Mouse (Mus musculus): ENCODE measurements around the gene Rgs18. TPM values are rescaled to one million over a fixed set of nuclear protein-coding genes. Genes with fewer than 3 reads are reported as not detected.

Rgs18 gene
- 0.42 and 0.47 TPM in 2 replicates for polyA plus RNA-seq (2015; fragmentation: Nextera tagmentation; extraction: Ambion mirVana)

DNA sequence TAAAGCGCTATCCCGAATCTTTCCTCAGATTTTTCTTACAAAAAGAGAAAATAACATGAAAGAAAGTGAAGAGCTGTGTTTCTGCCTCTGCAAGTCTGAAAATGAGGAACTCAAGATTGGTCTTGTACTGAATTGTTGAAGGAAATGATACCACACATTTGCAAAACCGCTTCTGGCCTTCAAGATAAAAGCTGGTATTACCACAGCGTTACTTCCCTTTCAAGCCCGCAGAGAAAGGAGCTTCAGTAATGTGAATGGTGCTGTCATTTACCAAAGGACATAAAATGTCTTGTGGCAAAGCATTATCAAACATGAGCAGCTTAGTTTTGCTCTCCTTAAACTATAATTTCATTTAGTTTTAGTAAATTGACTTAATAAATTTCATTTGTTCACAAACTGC lies at the start of gene Rgs18:
Rgs18 (minus strand) TSS at position 105 of the 400 bp plus-strand sequence.
- H3K4me3 ChIP-seq: no peak within 1 kb of the TSS
- no peaks in the 10 kb centered on the region for H3K9me3 ChIP-seq
- WGBS: 87% methylated on average over 5 of the region's 5 CpGs
- ATAC-seq (ENCODE audit: low FRiP score, low read depth): no peak
- H3K36me3 ChIP-seq: no peaks in the 10 kb centered on the region
- no peak within 1 kb of the TSS for H3K4me2 ChIP-seq
- H3K27me3 ChIP-seq: no peaks in the 10 kb centered on the region
- H3K4me1 ChIP-seq (replicated peaks): no peaks in the 10 kb centered on the region
- H3K9ac ChIP-seq: no peak within 1 kb of the TSS
- H3K27ac ChIP-seq (replicated peaks): no peak within 1 kb of the TSS

DNA sequence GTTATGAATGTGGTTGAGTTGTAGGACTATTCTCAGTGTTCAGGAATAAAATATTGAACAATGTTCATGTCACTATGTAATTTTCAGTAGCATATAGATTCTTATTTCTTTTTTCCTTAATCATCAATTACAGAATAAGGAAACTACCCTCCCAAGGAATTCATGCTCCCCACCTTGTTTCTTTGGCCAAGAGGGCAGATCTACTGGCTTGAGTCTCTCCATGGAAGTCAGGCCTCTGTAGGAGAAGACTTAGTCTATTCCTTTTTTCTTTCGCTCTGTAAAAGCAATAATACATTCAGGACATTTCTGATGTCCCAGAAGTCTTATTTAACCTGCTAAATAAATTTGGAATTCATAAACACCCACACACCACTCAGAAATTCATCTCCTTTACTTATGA lies 841 bp downstream of the Rgs18 start:
- H3K9me3 ChIP-seq: no peaks in the 10 kb centered on the region

DNA sequence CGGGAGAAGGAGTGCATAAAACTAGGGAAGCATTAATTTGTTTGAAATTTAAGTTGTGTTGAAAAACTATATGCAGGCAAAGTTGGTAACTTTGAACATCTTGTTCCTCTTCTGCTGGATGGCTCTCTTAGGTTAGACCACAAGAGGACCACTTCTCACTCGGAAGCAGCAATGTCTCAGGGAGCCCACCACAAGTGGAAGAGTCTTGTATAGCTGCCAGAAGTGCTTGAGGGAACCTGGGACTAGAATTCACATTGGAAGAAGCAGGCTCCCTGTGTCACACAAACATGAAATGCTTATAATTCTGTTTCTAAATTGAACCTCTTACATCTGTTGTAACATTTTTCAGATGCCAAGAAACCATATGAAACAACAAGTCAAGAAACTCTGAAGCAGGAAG lies 9.0 kb downstream of the Rgs18 start:
- H3K27me3 ChIP-seq: no peaks in the 10 kb centered on the region
- no peaks in the 10 kb centered on the region for H3K4me1 ChIP-seq (replicated peaks)
- no peak overlapping the region for H3K4me2 ChIP-seq
- H3K9ac ChIP-seq: no peak overlapping the region
- no peaks in the 10 kb centered on the region for H3K9me3 ChIP-seq
- H3K4me3 ChIP-seq: no peak overlapping the region
- H3K27ac ChIP-seq (replicated peaks): no peak overlapping the region
- WGBS: 78% methylated on average over 2 of the region's 2 CpGs
- no peaks in the 10 kb centered on the region for H3K36me3 ChIP-seq
- no peak for ATAC-seq (ENCODE audit: low FRiP score, low read depth)

More for the DNA sequence above, 841 bp downstream of the Rgs18 start:
- Histone ChIP-seq H3K27ac (replicated peaks) (no peak overlapping the region), H3K4me1 (replicated peaks) (no peaks in the 10 kb centered on the region), H3K27me3 (no peaks in the 10 kb centered on the region), H3K36me3 (no peaks in the 10 kb centered on the region), H3K4me2 (no peak overlapping the region), H3K9ac (no peak overlapping the region), H3K4me3 (no peak overlapping the region)
- no peak for ATAC-seq (ENCODE audit: low FRiP score, low read depth)
- WGBS: 83% methylated on average over 1 of the region's 1 CpGs

DNA sequence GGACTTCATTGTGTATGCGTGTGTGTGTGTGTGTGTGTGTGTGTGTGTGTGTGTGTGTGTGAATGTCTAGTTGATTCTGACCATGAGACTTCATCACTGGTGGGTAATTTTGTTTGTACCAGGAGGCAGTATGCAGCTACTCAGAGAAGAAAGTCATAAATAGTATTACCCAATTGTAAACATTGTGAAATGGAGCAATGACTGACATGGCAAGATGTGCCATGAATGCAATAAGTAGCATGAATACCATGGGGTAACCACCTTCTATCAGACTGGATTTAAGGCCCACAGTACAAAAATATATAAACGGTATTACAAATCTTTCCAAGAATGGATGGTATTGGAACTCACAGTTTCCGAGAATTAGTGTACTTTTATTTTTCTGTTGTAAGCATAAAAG lies 14.4 kb downstream of the Rgs18 start:
- Histone ChIP-seq H3K27me3 (no peaks in the 10 kb centered on the region), H3K4me3 (no peak overlapping the region), H3K4me2 (no peak overlapping the region), H3K36me3 (no peaks in the 10 kb centered on the region), H3K4me1 (replicated peaks) (no peaks in the 10 kb centered on the region), H3K9me3 (no peaks in the 10 kb centered on the region), H3K9ac (no peak overlapping the region), H3K27ac (replicated peaks) (no peak overlapping the region)
- no peak for ATAC-seq (ENCODE audit: low FRiP score, low read depth)
- 89% methylated on average over 3 of the region's 3 CpGs for WGBS

DNA sequence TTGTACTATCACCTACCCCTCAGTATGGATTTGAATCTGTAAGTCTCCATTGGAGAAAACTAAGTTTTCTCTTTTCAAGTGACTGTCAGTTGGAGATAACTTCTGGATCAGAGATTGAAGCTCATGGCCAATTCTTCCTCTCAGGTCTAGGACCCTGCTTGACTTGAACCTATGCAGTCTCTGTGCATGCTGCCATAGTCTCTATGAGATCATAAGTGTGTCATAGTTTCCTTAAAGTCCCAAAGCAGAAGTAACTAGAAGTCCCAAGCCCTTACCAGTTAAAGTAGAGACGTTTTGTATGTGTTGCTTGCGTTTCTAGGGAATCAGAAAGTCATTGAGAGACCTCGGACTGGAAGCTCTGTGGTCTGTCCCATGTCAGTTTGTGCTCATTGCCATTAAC lies 24.5 kb downstream of the Rgs18 start:
- no peak for ATAC-seq (ENCODE audit: low FRiP score, low read depth)
- H3K9ac ChIP-seq: no peak overlapping the region
- no peaks in the 10 kb centered on the region for H3K4me1 ChIP-seq (replicated peaks)
- no peak overlapping the region for H3K4me3 ChIP-seq
- H3K27ac ChIP-seq (replicated peaks): no peak overlapping the region
- no peaks in the 10 kb centered on the region for H3K27me3 ChIP-seq
- H3K9me3 ChIP-seq: no peaks in the 10 kb centered on the region
- H3K4me2 ChIP-seq: no peak overlapping the region
- WGBS: 76% methylated on average over 3 of the region's 3 CpGs
- H3K36me3 ChIP-seq: no peaks in the 10 kb centered on the region

DNA sequence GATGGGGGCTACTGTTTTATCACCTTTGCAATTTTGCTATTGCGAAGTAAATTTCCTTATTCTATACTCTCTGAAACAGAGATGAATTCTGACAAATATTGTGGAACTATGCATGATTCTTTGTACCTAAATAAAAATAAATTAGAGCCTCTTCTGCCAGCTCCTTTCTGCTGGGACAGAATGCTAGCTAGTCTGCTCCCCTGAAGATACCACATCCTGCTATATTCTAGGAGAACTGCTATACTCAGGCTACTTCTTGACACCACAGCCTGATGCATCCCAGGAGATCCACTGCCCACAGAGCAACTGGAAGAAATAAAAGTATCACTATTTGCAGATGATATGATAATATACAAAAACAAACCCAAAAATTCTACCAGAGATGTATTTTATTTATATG lies 29.1 kb downstream of the Rgs18 start:
- no peaks in the 10 kb centered on the region for H3K9me3 ChIP-seq
- H3K4me1 ChIP-seq (replicated peaks): no peaks in the 10 kb centered on the region
- no peak overlapping the region for H3K9ac ChIP-seq
- H3K27me3 ChIP-seq: no peaks in the 10 kb centered on the region
- H3K4me3 ChIP-seq: no peak overlapping the region
- no peak overlapping the region for H3K27ac ChIP-seq (replicated peaks)
- H3K4me2 ChIP-seq: no peak overlapping the region
- no peak for ATAC-seq (ENCODE audit: low FRiP score, low read depth)
- no peaks in the 10 kb centered on the region for H3K36me3 ChIP-seq
- 92% methylated on average over 1 of the region's 1 CpGs for WGBS

DNA sequence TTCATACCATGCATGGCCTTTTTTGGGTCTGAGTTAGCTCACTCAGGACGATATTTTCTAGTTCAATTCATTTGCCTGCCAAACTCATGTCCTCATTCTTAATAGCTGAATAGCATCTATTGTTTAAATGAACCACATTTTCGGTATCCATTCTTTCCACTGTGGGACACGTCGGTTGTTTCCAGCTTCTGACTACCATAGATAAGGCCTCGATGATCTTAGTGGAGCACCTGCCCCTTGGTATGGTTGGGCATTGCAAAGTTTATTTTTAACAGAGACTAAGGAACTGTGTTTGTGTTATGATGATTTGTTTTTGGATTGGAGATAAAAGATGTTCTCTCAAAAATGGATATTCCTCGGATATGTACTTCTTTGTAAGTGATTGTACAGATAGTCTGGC lies 37.5 kb downstream of the Rgs18 start:
- no peak overlapping the region for H3K27ac ChIP-seq (replicated peaks)
- no peaks in the 10 kb centered on the region for H3K4me1 ChIP-seq (replicated peaks)
- H3K36me3 ChIP-seq: no peaks in the 10 kb centered on the region
- no peak overlapping the region for H3K9ac ChIP-seq
- no peaks in the 10 kb centered on the region for H3K27me3 ChIP-seq
- H3K9me3 ChIP-seq: no peaks in the 10 kb centered on the region
- no peak overlapping the region for H3K4me2 ChIP-seq
- no peak for ATAC-seq (ENCODE audit: low FRiP score, low read depth)
- H3K4me3 ChIP-seq: no peak overlapping the region
- 79% methylated on average over 6 of the region's 6 CpGs for WGBS

DNA sequence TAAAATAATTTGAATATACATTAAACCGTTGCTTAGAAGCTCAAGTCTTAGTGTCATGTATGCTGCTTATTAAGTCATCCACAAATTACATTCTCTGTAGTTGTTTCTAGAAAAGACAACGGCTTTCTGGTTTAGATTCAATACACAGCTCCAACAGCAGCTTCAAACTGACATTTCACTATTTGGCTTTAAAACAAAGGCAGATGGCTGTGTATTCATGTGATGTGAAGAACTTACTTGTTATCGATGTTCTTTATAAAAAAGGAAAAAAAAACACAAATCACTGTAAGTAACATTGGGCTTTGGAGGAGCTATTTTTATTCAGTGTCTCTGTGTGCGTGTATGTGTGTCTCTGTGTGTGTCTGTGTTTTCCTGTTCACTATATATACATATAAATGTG lies 54.5 kb downstream of the Rgs18 start:
- no peaks in the 10 kb centered on the region for H3K4me1 ChIP-seq (replicated peaks)
- H3K9ac ChIP-seq: no peak overlapping the region
- H3K27me3 ChIP-seq: no peaks in the 10 kb centered on the region
- no peak for ATAC-seq (ENCODE audit: low FRiP score, low read depth)
- no peak overlapping the region for H3K4me2 ChIP-seq
- 88% methylated on average over 4 of the region's 4 CpGs for WGBS
- H3K9me3 ChIP-seq: no peaks in the 10 kb centered on the region
- H3K36me3 ChIP-seq: no peaks in the 10 kb centered on the region
- no peak overlapping the region for H3K4me3 ChIP-seq
- no peak overlapping the region for H3K27ac ChIP-seq (replicated peaks)

DNA sequence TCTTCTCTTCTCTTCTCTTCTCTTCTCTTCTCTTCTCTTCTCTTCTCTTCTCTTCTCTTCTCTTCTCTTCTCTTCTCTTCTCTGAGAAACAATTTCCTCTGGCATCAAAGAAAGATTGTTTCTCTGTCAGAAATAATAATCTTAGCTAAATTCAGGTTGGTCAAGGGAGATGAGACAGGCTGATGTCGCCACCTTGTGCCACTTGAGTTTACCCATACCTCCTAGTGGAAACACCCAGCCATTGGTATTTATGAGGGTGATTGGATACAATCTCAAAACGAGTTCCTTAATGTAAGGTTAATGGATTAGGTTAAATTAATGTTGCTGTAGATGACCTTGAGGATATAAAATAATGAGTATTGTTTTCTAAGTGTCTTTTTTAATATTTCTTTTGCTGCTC lies 70.9 kb downstream of the Rgs18 start:
- no peak for ATAC-seq (ENCODE audit: low FRiP score, low read depth)
- Histone ChIP-seq H3K9me3 (no peaks in the 10 kb centered on the region), H3K9ac (no peak overlapping the region), H3K4me3 (no peak overlapping the region), H3K27ac (replicated peaks) (no peak overlapping the region), H3K4me2 (no peak overlapping the region), H3K27me3 (no peaks in the 10 kb centered on the region), H3K4me1 (replicated peaks) (no peaks in the 10 kb centered on the region), H3K36me3 (no peaks in the 10 kb centered on the region)
- 58% methylated on average over 2 of the region's 2 CpGs for WGBS

Other genes with a start within 250 kb of the Rgs18 start
- not detected in 2 replicates for gene Rgs21, start 207.8 kb downstream of the Rgs18 start, polyA plus RNA-seq (2015; fragmentation: Nextera tagmentation; extraction: Ambion mirVana)

All from hindbrain, embryonic 15.5 days (tissue).